Mouse (Mus musculus): Measurements from ENCODE around the gene Eya2. TPM values are rescaled to one million over a fixed set of nuclear protein-coding genes. Genes with fewer than 3 reads are reported as not detected.

Eya2 gene
- total RNA-seq, 4 experiments from 2014 or later: 2.8 to 3.9 (median 3.5) TPM

DNA sequence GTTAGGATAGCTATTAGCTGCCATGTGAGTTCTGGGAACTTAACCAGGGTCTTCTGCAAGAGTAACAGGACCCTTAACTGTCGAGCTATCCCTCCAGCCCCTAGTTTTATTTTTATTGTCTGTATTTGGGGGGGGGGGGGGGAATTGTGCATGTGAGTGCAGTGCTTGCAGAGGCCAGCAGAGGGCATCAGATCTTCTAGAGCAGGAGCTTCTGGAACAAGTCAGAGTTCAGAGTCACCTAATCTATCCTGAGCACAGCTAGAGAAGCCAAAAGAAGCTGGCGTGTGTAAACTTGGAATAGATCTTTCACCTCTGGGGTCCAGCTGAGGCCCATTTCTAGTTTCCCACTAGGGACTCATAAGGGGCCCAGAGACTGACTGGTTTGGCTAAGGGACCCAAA, 1.1 kb upstream of the Eya2 start:
- no peak for DNase-seq (ENCODE audit: low spot score in 2 of 2)

DNA sequence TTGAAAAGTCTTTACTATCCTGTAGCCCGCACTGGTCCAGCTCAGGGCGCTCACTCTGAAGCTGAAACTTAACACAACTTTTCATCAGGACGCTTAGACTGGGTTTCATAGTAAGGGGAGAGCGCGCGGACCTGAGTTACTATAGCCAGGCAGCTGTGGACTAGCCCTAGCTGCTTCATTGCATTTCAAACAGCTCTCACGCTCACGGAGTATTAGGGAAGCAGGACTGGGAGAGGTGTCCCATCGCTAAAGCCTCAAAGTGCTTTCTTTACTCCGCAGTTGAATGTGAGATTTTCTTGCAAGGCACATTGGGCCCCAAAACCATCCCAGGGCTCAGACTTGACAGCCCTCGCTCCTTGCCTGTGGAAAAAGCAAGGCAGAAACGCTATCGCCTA, 841 bp downstream of the Eya2 start:
- DNase-seq (ENCODE audit: low spot score in 2 of 2): no peak

DNA sequence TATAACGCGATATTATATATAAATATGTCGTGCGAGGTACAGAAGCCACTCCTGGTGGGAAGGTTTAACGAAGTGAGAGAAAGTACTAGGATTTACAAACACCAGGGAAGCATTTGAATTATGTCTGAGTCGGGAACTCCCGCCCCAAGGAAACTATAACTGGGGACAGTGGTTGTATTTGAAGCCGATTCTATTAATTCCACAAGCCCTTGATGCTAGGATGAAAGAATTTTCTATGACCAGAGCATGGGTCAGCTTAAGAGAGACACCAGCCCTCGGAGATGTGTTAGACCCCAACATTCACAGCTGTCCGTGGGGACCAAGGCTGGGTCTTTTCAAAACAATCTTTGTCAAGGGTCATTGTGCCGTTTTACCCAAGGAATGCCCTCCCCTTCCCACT, 1.3 kb downstream of the Eya2 start:
- DNase-seq (ENCODE audit: low spot score in 2 of 2): no peak

DNA sequence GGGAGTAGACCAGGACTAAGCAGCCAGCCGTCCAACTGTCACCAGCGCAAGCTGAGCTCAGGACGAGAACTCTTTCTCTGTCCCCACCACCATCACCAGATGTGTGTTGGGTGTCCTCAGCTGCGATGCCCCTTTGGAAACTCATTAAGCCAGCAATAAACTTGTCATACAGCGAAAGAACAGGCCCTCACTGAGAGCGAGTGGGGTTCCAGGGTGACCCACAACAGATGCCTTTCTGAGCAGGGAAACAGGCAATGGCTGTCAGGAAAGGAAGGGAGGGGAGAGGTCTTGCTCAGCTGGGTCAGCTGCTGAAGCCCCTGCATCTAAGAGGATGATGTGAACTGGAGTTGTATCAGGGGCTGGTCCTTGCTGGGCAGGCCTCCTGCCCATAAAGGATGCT, 2.7 kb downstream of the Eya2 start:
- no peak for DNase-seq (ENCODE audit: low spot score in 2 of 2)

DNA sequence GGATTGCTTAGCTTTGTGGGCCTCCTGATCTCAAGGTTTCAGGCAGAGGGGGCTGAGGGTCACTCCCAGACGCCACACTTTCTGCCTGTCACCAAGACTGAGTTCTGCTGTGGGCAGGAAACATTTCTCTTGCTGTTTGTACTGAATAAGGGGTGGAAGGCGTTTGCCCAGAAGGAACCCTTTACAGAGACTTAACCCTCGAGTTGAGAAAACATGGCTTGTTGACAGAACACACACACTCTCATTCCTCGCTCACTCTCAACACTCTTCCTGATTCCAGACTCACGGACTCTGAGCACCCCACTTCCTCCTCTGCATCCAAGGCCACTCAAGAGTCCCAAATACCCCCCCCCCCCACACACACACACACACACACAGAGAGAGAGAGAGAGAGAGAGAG, 3.3 kb downstream of the Eya2 start:
- no peak for DNase-seq (ENCODE audit: low spot score in 2 of 2)

DNA sequence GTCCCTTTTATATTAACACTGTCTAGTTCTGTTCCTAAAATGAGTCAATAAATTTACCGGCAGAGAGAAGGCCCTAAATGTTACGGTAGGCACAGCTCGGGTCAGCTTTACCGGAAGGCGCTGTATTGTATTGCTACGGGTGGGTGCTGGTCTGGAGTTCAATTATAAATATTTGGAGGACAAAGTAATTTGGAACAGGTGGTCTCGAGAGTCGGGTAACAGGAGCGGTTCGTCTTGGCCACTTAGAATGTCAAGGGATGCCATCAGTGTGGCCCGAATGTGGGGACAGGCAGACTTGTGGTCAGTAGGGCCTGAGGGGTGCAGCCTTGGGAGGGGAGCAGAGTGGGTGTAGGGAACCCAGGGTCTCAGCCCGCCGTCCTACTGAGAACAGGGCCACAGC, 4.7 kb downstream of the Eya2 start:
- no peak for DNase-seq (ENCODE audit: low spot score in 2 of 2)

DNA sequence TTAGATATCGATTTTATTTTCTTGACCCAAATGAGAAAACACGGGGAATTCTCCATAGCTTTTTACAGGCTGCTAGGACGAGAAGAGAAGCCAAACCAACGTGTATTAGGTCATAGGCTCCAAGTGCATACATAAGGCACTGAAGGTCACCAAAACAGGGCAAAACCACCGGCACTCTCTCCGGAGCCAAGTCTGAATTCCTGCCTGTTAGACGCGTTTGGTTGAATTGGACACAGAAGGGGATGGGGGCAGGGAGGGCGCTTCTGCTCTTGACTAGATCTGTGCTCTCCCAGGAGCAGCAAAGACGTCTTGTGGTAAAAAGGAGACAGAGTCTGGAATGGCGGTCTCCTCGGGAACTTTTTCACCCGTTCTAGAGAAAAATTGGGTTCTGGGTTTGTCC, 6.1 kb downstream of the Eya2 start:
- no peak for DNase-seq (ENCODE audit: low spot score in 2 of 2)

DNA sequence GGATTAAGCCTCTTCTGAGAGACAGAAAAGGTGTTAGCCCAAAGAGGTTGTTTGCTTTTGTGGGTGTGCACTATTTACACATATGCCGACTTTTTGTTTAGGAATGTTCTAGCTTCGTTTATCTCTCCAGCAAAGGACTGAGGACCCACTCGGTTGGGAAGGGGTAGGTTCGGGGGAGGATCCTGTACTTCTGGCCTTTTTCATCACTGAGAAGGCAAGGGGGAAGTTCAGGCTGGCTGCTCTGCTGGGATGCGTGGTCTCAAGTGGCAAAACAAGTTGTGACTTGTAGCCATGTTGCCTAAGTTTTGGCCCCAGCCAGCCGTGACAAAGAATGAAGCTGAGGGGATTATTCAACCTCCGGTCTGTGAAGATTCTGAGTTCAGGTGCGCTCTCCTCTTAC, 6.8 kb downstream of the Eya2 start:
- DNase-seq (ENCODE audit: low spot score in 2 of 2): no peak

DNA sequence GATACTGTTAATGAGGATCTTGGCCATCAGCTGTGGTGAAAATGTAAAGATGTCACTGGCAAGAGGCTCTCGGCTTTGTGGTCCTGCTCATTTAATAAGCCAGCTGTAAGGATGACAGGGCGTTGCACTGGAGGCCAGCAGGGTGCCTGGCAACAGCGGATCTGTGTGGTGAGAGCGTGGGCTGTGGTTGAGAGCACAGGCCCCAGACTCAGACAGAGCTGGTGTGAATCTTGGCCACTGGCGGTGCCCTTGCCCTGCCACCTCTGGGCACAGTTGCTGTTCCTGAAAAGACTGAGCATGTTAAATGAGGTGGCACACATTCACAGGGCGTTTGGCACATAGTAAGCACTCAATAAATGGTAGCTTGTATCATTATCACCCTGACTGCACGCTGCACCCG, 8.9 kb downstream of the Eya2 start:
- no peak for DNase-seq (ENCODE audit: low spot score in 2 of 2)

DNA sequence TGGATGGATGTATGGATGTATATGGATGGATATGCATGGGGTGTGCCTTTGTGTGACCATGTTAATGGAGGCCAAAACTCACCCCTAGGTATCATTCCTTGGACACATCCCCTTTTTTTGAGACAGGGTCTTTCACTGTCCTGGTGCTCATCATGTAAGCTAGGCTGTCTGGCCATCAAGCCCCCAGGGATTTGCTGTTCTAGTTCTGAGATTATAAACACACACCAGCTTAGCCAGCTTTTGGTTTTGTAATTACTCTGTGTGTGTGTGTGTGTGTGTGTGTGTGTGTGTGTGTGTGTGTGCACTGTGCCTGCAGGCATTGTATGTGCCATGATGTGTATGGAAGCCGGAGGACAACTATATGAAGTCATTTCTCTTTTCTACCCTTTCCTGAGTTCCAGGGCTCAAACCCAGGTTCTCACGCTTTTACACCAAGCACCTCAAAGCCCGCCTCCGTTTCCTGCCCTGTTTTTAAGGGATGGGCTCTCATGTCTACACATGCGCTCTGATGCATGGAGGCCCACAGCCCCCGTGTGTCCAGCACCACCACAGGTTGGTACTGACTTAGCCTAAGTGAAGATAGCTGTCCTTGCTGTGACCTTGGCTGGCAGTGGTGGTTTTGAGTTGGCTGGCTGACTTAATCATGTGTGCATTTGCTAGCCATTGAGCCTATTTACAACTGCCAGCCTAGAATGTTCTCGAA, 16.9 kb downstream of the Eya2 start:
- DNase-seq (ENCODE audit: low spot score in 2 of 2): no peak

DNA sequence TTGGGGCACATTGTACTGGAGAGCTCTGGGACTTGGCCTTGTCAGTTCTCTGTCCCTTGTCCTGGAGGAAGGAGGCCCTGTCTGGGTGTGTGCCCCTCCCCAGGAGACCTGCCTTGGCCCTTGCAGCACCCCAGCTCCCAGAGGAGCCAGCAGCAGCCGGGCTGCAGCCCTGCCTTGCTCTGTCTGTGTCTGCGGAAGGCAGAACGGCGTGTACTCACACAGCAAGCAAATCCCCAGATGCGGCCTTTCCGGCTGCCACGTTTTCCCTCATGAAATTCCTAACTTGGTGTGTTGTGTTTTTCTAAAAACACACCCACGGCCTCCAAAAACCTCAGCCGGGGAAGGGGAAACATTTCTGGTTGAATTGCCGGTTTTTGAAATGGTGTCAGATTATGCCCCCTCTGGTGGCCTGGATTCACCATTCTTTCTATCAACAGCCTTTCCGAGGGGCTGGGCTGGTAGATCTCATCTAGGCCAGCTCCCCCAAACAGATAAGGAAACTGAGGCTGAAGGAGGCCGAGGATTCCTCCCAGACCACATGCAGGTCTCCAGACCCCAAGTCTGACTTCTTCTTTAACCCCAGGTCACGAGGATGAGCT, 19.0 kb downstream of the Eya2 start:
- DNase-seq (ENCODE audit: low spot score in 2 of 2): no peak

DNA sequence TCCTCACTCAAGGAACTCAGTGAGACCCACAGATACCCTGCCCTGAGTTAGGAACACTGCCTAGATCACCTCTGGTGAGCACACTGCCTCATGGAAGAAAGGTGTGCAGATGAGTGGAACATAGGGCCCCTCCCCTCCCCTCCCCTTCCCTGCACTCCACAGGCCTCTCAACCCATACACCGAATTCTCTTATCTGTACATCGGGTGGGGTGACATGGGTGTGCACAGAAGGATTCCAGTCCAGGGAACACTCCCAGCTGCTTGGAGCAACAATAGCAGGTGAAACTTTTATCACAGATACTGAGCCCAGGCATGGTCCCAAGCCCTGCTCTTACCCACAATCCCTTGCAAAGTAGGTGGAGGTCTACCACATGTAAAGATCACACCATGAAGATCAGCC, 26.7 kb downstream of the Eya2 start:
- no peak for DNase-seq (ENCODE audit: low spot score in 2 of 2)

DNA sequence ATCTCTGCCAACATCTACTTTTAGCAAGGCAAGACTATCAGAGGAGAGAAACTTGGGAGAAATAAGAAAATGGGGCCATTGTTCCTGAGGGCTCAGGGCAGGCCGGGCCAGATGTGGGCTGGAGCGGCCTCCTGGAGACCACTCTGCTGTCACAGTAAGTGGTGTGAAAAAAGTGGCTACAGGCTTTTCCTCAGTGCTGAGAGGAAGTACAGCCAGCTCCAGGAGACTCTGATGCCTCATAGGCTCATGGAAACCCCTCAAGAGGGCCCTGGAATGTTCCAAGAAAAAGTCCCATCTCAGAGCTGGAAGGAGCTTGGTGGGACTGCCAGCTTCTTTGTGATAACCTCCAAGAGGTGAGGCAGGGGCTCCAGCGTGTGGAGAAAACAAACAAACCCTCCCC, 27.8 kb downstream of the Eya2 start:
- no peak for DNase-seq (ENCODE audit: low spot score in 2 of 2)

DNA sequence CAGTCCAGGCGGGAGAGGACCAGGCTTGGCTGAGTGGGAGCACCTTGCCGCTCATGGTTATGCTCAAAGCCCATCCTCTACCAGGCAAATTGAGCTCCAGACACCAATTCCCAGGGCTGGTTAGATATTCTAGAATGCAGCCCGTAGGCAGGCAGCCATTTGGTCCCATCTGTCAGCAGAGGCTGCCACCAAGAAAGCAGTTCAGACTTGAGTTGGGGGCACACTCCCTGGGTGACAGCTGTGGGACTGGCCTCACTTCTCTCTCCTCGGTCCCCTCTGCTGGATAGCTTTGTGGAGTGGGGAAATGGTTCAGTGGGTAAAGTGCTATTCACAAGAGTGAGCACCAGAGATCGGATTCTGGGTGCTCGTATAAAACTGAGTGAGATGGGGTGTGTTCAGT, 32.0 kb downstream of the Eya2 start:
- no peak for DNase-seq (ENCODE audit: low spot score in 2 of 2)

DNA sequence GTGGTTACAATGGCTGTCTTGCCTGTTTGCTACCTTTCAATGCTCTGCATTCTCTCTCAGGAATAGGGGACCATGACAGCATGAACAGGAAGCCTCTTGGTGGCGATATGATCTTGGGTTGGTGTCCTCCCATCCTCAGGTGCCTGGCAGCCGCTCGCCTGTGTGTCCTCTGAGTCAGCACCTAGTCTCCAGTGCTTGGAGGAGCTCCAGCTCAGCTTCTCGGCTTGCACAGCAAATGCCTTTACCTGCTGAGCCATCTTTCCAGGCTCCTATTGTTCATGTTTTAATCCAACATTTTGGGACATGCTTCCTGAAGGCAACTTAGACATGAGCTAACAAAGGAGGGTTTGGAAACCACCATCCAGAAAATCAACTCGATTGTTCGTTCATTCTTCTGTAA, 33.1 kb downstream of the Eya2 start:
- no peak for DNase-seq (ENCODE audit: low spot score in 2 of 2)

DNA sequence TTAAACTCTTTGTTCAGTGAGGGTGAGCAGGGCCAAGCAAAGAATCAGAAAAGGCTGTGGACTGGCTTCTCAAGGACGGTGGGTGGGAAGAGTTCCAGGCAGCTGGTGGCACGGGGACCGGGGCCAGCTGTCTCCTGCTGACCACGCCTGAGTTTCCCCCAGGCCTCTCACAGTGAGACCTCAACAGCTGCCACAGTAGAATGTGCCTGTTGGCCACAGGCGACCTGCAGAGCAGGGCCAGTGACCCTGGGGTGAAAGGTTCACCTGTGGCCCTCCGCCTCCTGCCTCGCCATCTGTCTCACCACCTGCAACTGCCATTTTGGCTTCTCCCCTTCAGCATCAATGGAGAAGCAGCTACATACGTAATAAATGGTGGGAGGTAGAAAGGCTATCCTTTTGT, 35.1 kb downstream of the Eya2 start:
- no peak for DNase-seq (ENCODE audit: low spot score in 2 of 2)

DNA sequence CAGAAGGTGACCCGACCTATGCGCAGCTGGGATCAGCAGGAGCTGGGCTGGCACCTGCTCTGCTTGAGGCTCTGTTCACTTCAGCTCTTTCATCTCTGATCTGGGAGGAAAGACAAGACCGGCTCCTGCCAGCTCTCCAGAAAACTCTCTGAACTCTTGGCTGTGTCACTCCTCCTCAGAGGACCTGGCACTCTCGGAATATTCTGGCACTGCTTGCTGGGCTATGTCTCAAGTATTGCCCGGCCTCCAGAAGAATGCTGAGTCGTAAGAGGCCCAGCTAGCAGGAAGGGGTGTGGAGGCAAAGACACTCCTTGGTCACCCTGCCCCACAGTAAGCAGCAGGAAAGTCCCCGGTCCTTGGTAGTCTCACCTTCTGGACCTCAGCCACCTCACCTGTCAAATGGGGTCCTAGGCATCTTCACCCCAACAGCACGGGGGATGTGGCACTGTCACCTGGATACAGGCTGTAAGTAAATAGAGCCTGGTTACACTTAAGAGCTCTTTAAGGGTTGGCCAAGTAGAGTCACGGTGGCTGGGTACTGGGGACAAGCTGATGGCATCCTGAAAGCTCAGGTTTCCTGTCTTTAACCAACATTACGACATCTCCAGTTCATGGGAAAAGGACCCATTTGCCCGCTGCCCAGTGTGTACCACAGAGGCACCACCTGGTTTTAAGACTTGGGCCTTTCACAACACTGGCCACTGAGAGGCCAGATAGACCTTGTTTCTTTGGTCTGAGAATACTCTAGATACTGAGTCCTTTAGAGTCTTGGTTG, 38.4 kb downstream of the Eya2 start:
- no peak for DNase-seq (ENCODE audit: low spot score in 2 of 2)

DNA sequence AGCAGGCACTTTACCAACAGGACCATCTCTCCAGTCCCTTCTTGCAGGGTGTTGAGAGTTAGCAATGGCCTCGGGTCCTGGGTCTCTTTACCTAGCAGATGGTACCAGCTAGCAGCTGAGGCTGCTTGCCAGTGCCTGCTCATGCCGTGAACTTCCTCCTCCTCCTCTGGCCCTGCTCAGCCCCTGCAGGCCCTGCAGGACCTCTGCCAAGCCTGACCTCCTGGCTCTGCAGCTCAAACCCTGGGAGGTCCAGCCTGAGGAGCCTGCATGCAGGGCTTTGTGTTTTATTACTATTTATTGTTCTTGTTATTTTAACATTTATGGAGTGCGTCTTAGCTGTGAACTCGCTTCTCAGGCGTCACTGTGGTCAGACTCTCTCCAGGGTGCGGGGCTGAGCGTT, 39.6 kb downstream of the Eya2 start:
- no peak for DNase-seq (ENCODE audit: low spot score in 2 of 2)

DNA sequence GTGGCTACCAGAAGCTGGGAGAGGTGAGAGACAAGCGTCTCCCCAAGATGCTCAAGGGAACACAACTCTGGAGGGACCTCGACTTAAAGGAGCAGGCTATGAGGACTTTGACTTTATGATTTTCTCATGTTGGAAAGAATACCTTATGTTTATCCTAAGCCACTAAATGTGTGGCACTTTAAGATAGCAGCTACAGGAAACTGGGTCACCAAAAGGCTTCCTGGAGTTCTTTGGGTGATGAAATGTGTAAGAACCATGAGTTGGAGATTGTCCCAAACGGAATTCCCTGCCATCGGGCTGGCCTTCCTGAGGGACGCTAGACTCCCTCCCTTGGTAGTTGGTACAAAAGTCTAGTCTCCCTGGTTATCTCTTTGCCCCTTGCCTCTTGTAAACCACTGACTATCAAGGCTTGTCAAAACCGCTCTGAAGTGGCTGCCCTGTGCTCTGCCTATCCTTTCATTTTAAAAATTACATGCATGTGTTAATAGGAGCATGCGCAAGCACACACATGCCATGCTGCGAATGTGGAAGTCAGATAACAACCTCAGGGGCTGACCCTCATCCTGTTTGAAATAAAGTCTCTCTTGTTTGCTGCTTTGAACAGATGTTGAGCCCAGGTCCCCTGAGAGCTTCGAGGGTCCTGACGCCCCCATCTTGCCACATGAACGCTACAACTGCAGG, 44.4 kb downstream of the Eya2 start:
- no peak for DNase-seq (ENCODE audit: low spot score in 2 of 2)

DNA sequence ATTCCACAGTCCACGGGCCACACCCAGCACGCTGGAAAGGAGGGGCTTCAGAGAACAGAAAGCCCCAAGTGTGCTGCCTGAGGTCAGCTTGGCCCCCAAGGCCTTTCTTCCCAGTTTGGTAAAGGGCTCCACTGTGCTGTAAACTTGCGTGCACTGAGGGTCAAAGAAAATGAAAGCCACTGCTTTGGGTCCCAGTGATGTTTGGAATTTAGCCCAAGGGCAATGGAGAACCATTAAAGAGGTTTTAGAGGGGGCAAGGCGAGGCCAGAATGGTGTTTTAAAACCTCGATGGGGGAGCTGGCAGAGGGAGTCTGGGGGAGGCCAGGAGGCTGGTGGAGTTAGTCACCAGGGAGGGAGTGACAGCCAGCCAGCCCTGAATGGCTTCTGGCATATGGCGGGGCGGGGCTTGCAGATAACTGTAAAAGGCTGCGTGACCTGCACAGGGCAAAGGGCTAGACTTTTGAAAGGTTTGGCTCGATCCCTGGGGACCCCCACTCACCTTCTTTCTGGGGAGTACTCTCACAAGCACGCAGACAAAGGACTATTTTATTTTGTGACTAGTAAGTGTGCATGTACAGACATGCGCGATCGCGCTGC, 47.2 kb downstream of the Eya2 start:
- no peak for DNase-seq (ENCODE audit: low spot score in 2 of 2)

DNA sequence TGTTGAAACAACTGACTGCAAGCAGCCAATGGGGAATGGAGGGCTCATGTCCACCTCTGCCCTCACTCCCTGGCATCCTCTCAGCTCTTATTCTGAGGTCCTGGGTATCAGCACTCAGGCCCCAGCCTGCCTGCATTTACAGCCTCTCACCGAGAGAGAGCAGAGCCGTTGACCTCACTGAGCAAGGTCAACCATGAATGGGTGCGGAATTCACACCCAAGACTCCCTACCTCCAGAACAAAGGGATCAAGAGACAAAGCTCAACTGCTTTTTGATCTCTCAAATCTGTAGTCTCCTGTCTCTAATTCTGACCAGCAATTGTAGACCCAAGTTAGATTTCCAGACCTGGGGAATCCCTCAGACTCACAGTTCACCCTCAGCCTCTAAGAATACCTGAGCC, 48.8 kb downstream of the Eya2 start:
- no peak for DNase-seq (ENCODE audit: low spot score in 2 of 2)

DNA sequence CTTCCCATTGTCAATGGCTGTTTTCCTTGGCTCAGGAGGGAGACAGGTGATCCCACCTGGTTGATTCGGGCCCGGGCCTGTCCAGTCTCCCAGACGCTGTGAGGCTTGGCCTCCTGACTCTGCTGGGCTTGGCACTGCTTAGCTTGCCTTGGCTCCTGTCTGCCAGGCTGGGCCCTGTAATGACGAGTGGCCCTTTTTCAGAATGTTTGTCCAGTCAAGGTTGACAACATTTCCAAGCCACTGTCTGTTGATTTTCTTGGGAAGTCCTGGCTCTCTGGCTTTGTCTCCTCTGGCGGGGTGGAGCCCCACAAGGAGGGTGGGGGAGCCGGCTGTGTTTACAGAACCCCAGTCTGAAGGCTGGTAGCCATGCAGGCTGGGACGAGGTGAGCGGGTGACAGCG, 49.2 kb downstream of the Eya2 start:
- DNase-seq (ENCODE audit: low spot score in 2 of 2): no peak
